18 mouse cellular contexts compared by ENCODE assay signal in the genomic region with DNA sequence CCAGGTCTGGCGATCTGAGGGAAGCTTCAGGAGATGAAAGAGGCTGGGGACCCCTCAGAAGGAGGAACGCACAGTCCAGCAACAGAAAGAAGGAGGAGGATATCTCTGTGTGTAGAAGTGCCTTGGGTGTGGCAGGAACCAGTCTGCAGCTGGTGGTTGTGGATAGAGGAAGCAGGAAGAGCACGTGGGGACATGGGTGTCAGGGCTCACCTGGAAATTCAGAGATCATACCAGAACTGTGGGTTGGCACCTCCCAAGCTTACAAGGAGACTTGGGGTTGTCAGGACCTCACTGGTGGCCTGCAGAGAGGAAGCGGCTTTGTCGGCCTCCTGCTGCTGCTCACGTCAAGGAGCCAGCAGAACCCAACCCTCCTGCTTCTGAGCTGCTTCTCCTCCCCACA. TPM values are rescaled to one million over a fixed set of nuclear protein-coding genes. Genes with fewer than 3 reads are reported as not detected.
DNase-seq lines count a peak whose midpoint lies in the region; ATAC-seq and TF ChIP-seq lines count a peak whose summit lies in the region.
"Had no signal": no experiment of that assay in that cellular context is flagged by ENCODE, and none has a peak within 500 bp of the region (broad histone marks: within the 10 kb centered on the region; RNA-seq: fewer than 3 reads in every experiment).

No protein-coding gene starts in this region.

- no peak for ATAC-seq in limb, embryonic 14.5 days (ENCODE audit: low FRiP score, low read depth)
- peak; percentile 40; the same call in 1 of the 2 replicates for ATAC-seq in erythroblast, adult 5-6 weeks (replicated peaks; ENCODE audit: low FRiP score, poor library complexity, severe bottlenecking)
- ATAC-seq in liver, postnatal 0 days = peak; percentile 54; the same call in 1 of the 2 replicates
- ATAC-seq in lung, postnatal 0 days = no peak
- ATAC-seq: Patski had no signal

- H3K9me3 ChIP-seq in limb, embryonic 14.5 days (ENCODE audit: control insufficient read depth, low read length) = no peaks in the 10 kb centered on the region
- no peaks in the 10 kb centered on the region for H3K9me3 ChIP-seq in limb, embryonic 10.5 days (replicated peaks)
- no peaks in the 10 kb centered on the region for H3K9me3 ChIP-seq in liver, postnatal 0 days (ENCODE audit: low read length)
- no peaks in the 10 kb centered on the region for H3K9me3 ChIP-seq in lung, postnatal 0 days (ENCODE audit: low read length)
- H3K9me3 ChIP-seq: lung, embryonic 15.5 days had no signal

- H3K4me2 ChIP-seq in limb, embryonic 14.5 days (replicated peaks; ENCODE audit: low read depth, low read length, severe bottlenecking) = no peak overlapping the region
- H3K4me2 ChIP-seq in liver, postnatal 0 days (ENCODE audit: low read depth, low read length) = no peak overlapping the region
- H3K4me2 ChIP-seq in lung, postnatal 0 days (replicated peaks; ENCODE audit: low read depth, low read length) = no peak overlapping the region
- H3K4me2 ChIP-seq: lung, embryonic 15.5 days; midbrain, embryonic 11.5 days had no signal

- peaks cover 36% of the 10 kb centered on the region for H3K36me3 ChIP-seq in limb, embryonic 14.5 days (ENCODE audit: control insufficient read depth, insufficient read depth, low read length)
- H3K36me3 ChIP-seq in limb, embryonic 10.5 days = peaks cover 54% of the 10 kb centered on the region
- 0 out of 2 replicates have a peak, but pooled peaks cover 9% of the 10 kb centered on the region for H3K36me3 ChIP-seq in liver, postnatal 0 days (replicated peaks; ENCODE audit: insufficient read depth, low read length)
- H3K36me3 ChIP-seq in splenic B cell, adult 2 months (ENCODE audit: control insufficient read depth, insufficient read depth, low read length, poor library complexity, severe bottlenecking) = no peaks in the 10 kb centered on the region
- H3K36me3 ChIP-seq in lung, postnatal 0 days (ENCODE audit: insufficient read depth, low read length) = peaks cover 26% of the 10 kb centered on the region; the same call in 1 of the 2 replicates

- 87% methylated on average over 6 of the region's 6 CpGs for WGBS in limb, embryonic 14.5 days
- 89% methylated on average over 6 of the region's 6 CpGs for WGBS in limb, embryonic 10.5 days
- WGBS in liver, postnatal 0 days (ENCODE audit: insufficient replicate concordance) = 50% methylated on average over 6 of the region's 6 CpGs
- 66% methylated on average over 6 of the region's 6 CpGs for WGBS in lung, postnatal 0 days

- H3K4me3 ChIP-seq in limb, embryonic 14.5 days (replicated peaks; ENCODE audit: low read length) = no peak overlapping the region
- no peak overlapping the region for H3K4me3 ChIP-seq in limb, embryonic 10.5 days
- no peak overlapping the region for H3K4me3 ChIP-seq in liver, postnatal 0 days (ENCODE audit: low read depth, low read length)
- no peak overlapping the region for H3K4me3 ChIP-seq in lung, postnatal 0 days (ENCODE audit: low read depth, low read length)
- H3K4me3 ChIP-seq: lung, embryonic 15.5 days; myocyte had no signal

- TF ChIP-seq CTCF in liver, postnatal 0 days (IDR thresholded peaks at IDR 0.05; ENCODE audit: low read depth) = no peak
- TF ChIP-seq CTCF in lung, postnatal 0 days (IDR thresholded peaks at IDR 0.05) = no peak

- H3K27me3 ChIP-seq in limb, embryonic 14.5 days (ENCODE audit: control insufficient read depth, insufficient read depth, low read length) = no peaks in the 10 kb centered on the region
- H3K27me3 ChIP-seq in limb, embryonic 10.5 days (ENCODE audit: low read depth, poor library complexity, severe bottlenecking) = no peaks in the 10 kb centered on the region
- no peaks in the 10 kb centered on the region for H3K27me3 ChIP-seq in liver, postnatal 0 days (ENCODE audit: insufficient read depth, low read length)
- H3K27me3 ChIP-seq in splenic B cell, adult 2 months (ENCODE audit: control insufficient read depth, insufficient read depth, low read length, poor library complexity, severe bottlenecking) = no peaks in the 10 kb centered on the region
- no peaks in the 10 kb centered on the region for H3K27me3 ChIP-seq in lung, postnatal 0 days (replicated peaks; ENCODE audit: insufficient read depth, low read length)
- H3K27me3 ChIP-seq: lung, embryonic 15.5 days; Patski had no signal

- DNase-seq in limb, embryonic 14.5 days (ENCODE audit: low spot score) = no peak
- DNase-seq in limb, embryonic 10.5 days (ENCODE audit: low spot score) = no peak
- no peak for DNase-seq in liver, postnatal 0 days
- DNase-seq in splenic B cell, adult 2 months (ENCODE audit: low read depth, low spot score) = peak; percentile 15
- no peak for DNase-seq in lung, postnatal 0 days (ENCODE audit: low spot score)
- no peak for DNase-seq in thymus, adult 18-20 months
- no peak for DNase-seq in thymus, postnatal 0 days (ENCODE audit: low spot score)
- DNase-seq: cerebellum, adult 9-10 months; heart, postnatal 14 days had no signal

- H3K4me1 ChIP-seq in limb, embryonic 14.5 days (ENCODE audit: control insufficient read depth, insufficient read depth, low read length) = no peaks in the 10 kb centered on the region
- peaks cover 6% of the 10 kb centered on the region; the same call in 1 of the 2 replicates for H3K4me1 ChIP-seq in limb, embryonic 10.5 days
- peaks cover 19% of the 10 kb centered on the region for H3K4me1 ChIP-seq in liver, postnatal 0 days (ENCODE audit: insufficient read depth)
- H3K4me1 ChIP-seq in lung, postnatal 0 days (ENCODE audit: insufficient read depth, low read depth, low read length) = peaks cover 6% of the 10 kb centered on the region; the same call in 1 of the 2 replicates
- H3K4me1 ChIP-seq: lung, embryonic 15.5 days had no signal

- no peak overlapping the region for H3K27ac ChIP-seq in limb, embryonic 14.5 days (replicated peaks; ENCODE audit: low read depth, low read length)
- no peak overlapping the region for H3K27ac ChIP-seq in limb, embryonic 10.5 days
- H3K27ac ChIP-seq in liver, postnatal 0 days (ENCODE audit: low read depth) = 0 out of 2 replicates have a peak overlapping the region, but pooled peaks have one; percentile 16
- H3K27ac ChIP-seq in lung, postnatal 0 days (ENCODE audit: low read length) = no peak overlapping the region
- H3K27ac ChIP-seq: kidney, postnatal 0 days; lung, embryonic 15.5 days had no signal

- TF ChIP-seq POLR2A in limb, embryonic 14.5 days (IDR thresholded peaks at IDR 0.05; ENCODE audit: borderline replicate concordance, extremely low read depth, insufficient read depth, insufficient read length) = no peak

- TF ChIP-seq EP300 in liver, postnatal 0 days (IDR thresholded peaks at IDR 0.05; ENCODE audit: low read depth) = no peak
- no peak for TF ChIP-seq EP300 in lung, postnatal 0 days (IDR thresholded peaks at IDR 0.05)

- peak overlapping the region; percentile 12; the same call in 1 of the 2 replicates for H3K9ac ChIP-seq in limb, embryonic 14.5 days (ENCODE audit: low read depth, low read length, severe bottlenecking)
- H3K9ac ChIP-seq in liver, postnatal 0 days (replicated peaks) = no peak overlapping the region
- no peak overlapping the region for H3K9ac ChIP-seq in lung, postnatal 0 days (replicated peaks; ENCODE audit: low read depth)
- H3K9ac ChIP-seq: lung, embryonic 15.5 days had no signal

RNA-seq across cellular contexts. Expression of gene 4930544D05Rik, which starts 18.3 kb away (rescaled TPM):
- not detected in 2 replicates for polyA plus RNA-seq in limb, embryonic 14.5 days (2012; rRNA removed)
- polyA plus RNA-seq in limb, embryonic 14.5 days (2014; fragmentation: Nextera tagmentation; extraction: Ambion mirVana) = not detected in 2 replicates
- not detected in 2 replicates for polyA plus RNA-seq in limb, embryonic 10.5 days (2016; fragmentation: Nextera tagmentation; extraction: Ambion mirVana)
- not detected in 2 replicates for total RNA-seq in erythroblast, adult 5-6 weeks (2015; ENCODE audit: low replicate concordance)
- total RNA-seq in erythroblast, adult 5-6 weeks (2017; ENCODE audit: low replicate concordance) = not detected in 2 replicates
- polyA plus RNA-seq in liver, postnatal 0 days (2015; fragmentation: Nextera tagmentation; extraction: Ambion mirVana) = not detected in 2 replicates
- polyA plus RNA-seq in lung, postnatal 0 days (2015; fragmentation: Nextera tagmentation; extraction: Ambion mirVana) = not detected in 2 replicates
- not detected in 2 replicates for polyA plus RNA-seq in thymus, postnatal 0 days (2015; fragmentation: Nextera tagmentation; extraction: Ambion mirVana)
- total RNA-seq: heart, postnatal 14 days; left cerebral cortex, postnatal 36 days had no signal
- polyA plus RNA-seq: embryonic facial prominence, embryonic 11.5 days; kidney, postnatal 0 days; lung, embryonic 15.5 days; midbrain, embryonic 11.5 days; Patski had no signal

RNA-seq across cellular contexts. Expression of gene Chrne, which starts 21.7 kb away (rescaled TPM):
- 0.13 and 0.20 TPM in 2 replicates for polyA plus RNA-seq in limb, embryonic 14.5 days (2012; rRNA removed)
- 0.43 TPM in 1 of 2 replicates, not detected in the other for polyA plus RNA-seq in limb, embryonic 14.5 days (2014; fragmentation: Nextera tagmentation; extraction: Ambion mirVana)
- polyA plus RNA-seq in limb, embryonic 10.5 days (2016; fragmentation: Nextera tagmentation; extraction: Ambion mirVana) = not detected in 2 replicates
- not detected in 2 replicates for total RNA-seq in erythroblast, adult 5-6 weeks (2015; ENCODE audit: low replicate concordance)
- not detected in 2 replicates for total RNA-seq in erythroblast, adult 5-6 weeks (2017; ENCODE audit: low replicate concordance)
- 0.19 TPM in 1 of 2 replicates, not detected in the other for polyA plus RNA-seq in liver, postnatal 0 days (2015; fragmentation: Nextera tagmentation; extraction: Ambion mirVana)
- not detected in 2 replicates for polyA plus RNA-seq in lung, postnatal 0 days (2015; fragmentation: Nextera tagmentation; extraction: Ambion mirVana)
- 0.39 and 1.1 TPM in 2 replicates for polyA plus RNA-seq in thymus, postnatal 0 days (2015; fragmentation: Nextera tagmentation; extraction: Ambion mirVana)
- total RNA-seq: heart, postnatal 14 days; left cerebral cortex, postnatal 36 days had no signal
- polyA plus RNA-seq: embryonic facial prominence, embryonic 11.5 days; lung, embryonic 15.5 days; midbrain, embryonic 11.5 days; Patski had no signal

RNA-seq across cellular contexts. Expression of gene Mink1, which starts 34.6 kb away (rescaled TPM):
- polyA plus RNA-seq in limb, embryonic 14.5 days (2012; rRNA removed) = 91.2 and 114 TPM in 2 replicates
- polyA plus RNA-seq in limb, embryonic 14.5 days (2014; fragmentation: Nextera tagmentation; extraction: Ambion mirVana) = 19.8 and 23.0 TPM in 2 replicates
- polyA plus RNA-seq in limb, embryonic 10.5 days (2016; fragmentation: Nextera tagmentation; extraction: Ambion mirVana) = 15.1 and 17.2 TPM in 2 replicates
- 3.6 and 6.0 TPM in 2 replicates for total RNA-seq in erythroblast, adult 5-6 weeks (2015; ENCODE audit: low replicate concordance)
- 0.98 and 1.3 TPM in 2 replicates for total RNA-seq in erythroblast, adult 5-6 weeks (2017; ENCODE audit: low replicate concordance)
- polyA plus RNA-seq in liver, postnatal 0 days (2015; fragmentation: Nextera tagmentation; extraction: Ambion mirVana) = 3.7 and 3.9 TPM in 2 replicates
- 7.4 and 7.6 TPM in 2 replicates for polyA plus RNA-seq in lung, postnatal 0 days (2015; fragmentation: Nextera tagmentation; extraction: Ambion mirVana)
- polyA plus RNA-seq in thymus, postnatal 0 days (2015; fragmentation: Nextera tagmentation; extraction: Ambion mirVana) = 6.3 and 6.6 TPM in 2 replicates

RNA-seq across cellular contexts. Expression of gene Gp1ba, which starts 41.6 kb away (rescaled TPM):
- polyA plus RNA-seq in limb, embryonic 14.5 days (2012; rRNA removed) = 0.47 and 0.69 TPM in 2 replicates
- polyA plus RNA-seq in limb, embryonic 14.5 days (2014; fragmentation: Nextera tagmentation; extraction: Ambion mirVana) = 0.48 and 0.56 TPM in 2 replicates
- 0.18 and 0.75 TPM in 2 replicates for polyA plus RNA-seq in limb, embryonic 10.5 days (2016; fragmentation: Nextera tagmentation; extraction: Ambion mirVana)
- 0.84 TPM in 1 of 2 replicates, not detected in the other for total RNA-seq in erythroblast, adult 5-6 weeks (2015; ENCODE audit: low replicate concordance)
- total RNA-seq in erythroblast, adult 5-6 weeks (2017; ENCODE audit: low replicate concordance) = 0.42 TPM in 1 of 2 replicates, not detected in the other
- 3.5 and 4.1 TPM in 2 replicates for polyA plus RNA-seq in liver, postnatal 0 days (2015; fragmentation: Nextera tagmentation; extraction: Ambion mirVana)
- polyA plus RNA-seq in lung, postnatal 0 days (2015; fragmentation: Nextera tagmentation; extraction: Ambion mirVana) = 0.55 and 0.66 TPM in 2 replicates
- polyA plus RNA-seq in thymus, postnatal 0 days (2015; fragmentation: Nextera tagmentation; extraction: Ambion mirVana) = 0.06 and 0.13 TPM in 2 replicates
- total RNA-seq: layer of hippocampus, postnatal 10 days; left cerebral cortex, postnatal 36 days had no signal

RNA-seq across cellular contexts. Expression of gene Rnf167, which starts 49.7 kb away (rescaled TPM):
- polyA plus RNA-seq in limb, embryonic 14.5 days (2012; rRNA removed) = 96.3 and 110 TPM in 2 replicates
- 109 and 119 TPM in 2 replicates for polyA plus RNA-seq in limb, embryonic 14.5 days (2014; fragmentation: Nextera tagmentation; extraction: Ambion mirVana)
- 85.0 and 104 TPM in 2 replicates for polyA plus RNA-seq in limb, embryonic 10.5 days (2016; fragmentation: Nextera tagmentation; extraction: Ambion mirVana)
- 146 and 222 TPM in 2 replicates for total RNA-seq in erythroblast, adult 5-6 weeks (2015; ENCODE audit: low replicate concordance)
- total RNA-seq in erythroblast, adult 5-6 weeks (2017; ENCODE audit: low replicate concordance) = 217 and 308 TPM in 2 replicates
- polyA plus RNA-seq in liver, postnatal 0 days (2015; fragmentation: Nextera tagmentation; extraction: Ambion mirVana) = 54.8 and 55.3 TPM in 2 replicates
- 112 and 119 TPM in 2 replicates for polyA plus RNA-seq in lung, postnatal 0 days (2015; fragmentation: Nextera tagmentation; extraction: Ambion mirVana)
- 214 and 226 TPM in 2 replicates for polyA plus RNA-seq in thymus, postnatal 0 days (2015; fragmentation: Nextera tagmentation; extraction: Ambion mirVana)

Comparison
In these comparisons a context has a peak if more than half of its experiments do, and no peak if none do; other contexts are left out.
1. ATAC-seq: peak in erythroblast, adult 5-6 weeks (single experiment) and liver, postnatal 0 days (single experiment); none in limb, embryonic 14.5 days (single experiment) and lung, postnatal 0 days (single experiment).